Mouse (Mus musculus) myocyte (in vitro differentiated cells): ENCODE data around the gene Itgae. TPM values are rescaled to one million over a fixed set of nuclear protein-coding genes. Genes with fewer than 3 reads are reported as not detected.
"Not testable (repeated sequence)": the region's sequence is repeated elsewhere in the genome, so short reads cannot be mapped to it uniquely, and the experiment has no call there.

Source experiments
- H3K27me3 ChIP-seq: one replicate; pipeline ENCODE4 v1.6.1; 2011; ENCODE audit not compliant: control insufficient read depth, insufficient read depth, insufficient read length
- H3K36me3 ChIP-seq: one replicate; pipeline ENCODE4 v1.6.1; 2011; ENCODE audit not compliant: control insufficient read depth, insufficient read depth
- H3K4me2 ChIP-seq: one replicate; pipeline ENCODE4 v1.6.1; 2011; ENCODE audit warnings: low read depth, control low read depth
- H3K4me3 ChIP-seq: one replicate; pipeline ENCODE4 v1.5.1; 2011; ENCODE audit warnings: mild to moderate bottlenecking, control low read depth, moderate library complexity
- H3K79me2 ChIP-seq: one replicate; pipeline ENCODE4 v1.6.1; 2011; ENCODE audit not compliant: control insufficient read depth, insufficient read depth
- H3ac ChIP-seq: one replicate; pipeline ENCODE4 v1.6.1; 2011; ENCODE audit not compliant: control insufficient read depth, insufficient read length
- CEBPB ChIP-seq: IDR thresholded peaks from 2 replicates; pipeline ENCODE4 v1.6.1; 2011; ENCODE audit warnings: mild to moderate bottlenecking, moderate library complexity; ENCODE audit not compliant: poor library complexity, insufficient read depth, severe bottlenecking
- E2F4 ChIP-seq: IDR thresholded peaks from one replicate; pipeline ENCODE4 v1.6.1; 2011; ENCODE audit warnings: mild to moderate bottlenecking, control low read depth, moderate library complexity; ENCODE audit not compliant: insufficient read depth
- MAX ChIP-seq: IDR thresholded peaks from one replicate; pipeline ENCODE4 v1.6.1; 2011; ENCODE audit warnings: low read depth, mild to moderate bottlenecking, control low read depth
- MYOD1 ChIP-seq, 3 experiments: IDR thresholded peaks; one replicate each; pipeline ENCODE4 v1.6.1; 2011; ENCODE audit warnings: control low read depth in 2 of 3, low read depth in 2 of 3, mild to moderate bottlenecking in 2 of 3, moderate library complexity in 1 of 3; ENCODE audit not compliant: insufficient read length in 2 of 3, control insufficient read depth in 1 of 3
- MYOG ChIP-seq, 3 experiments: IDR thresholded peaks; one replicate each; pipeline ENCODE4 v1.6.1; 2011; ENCODE audit warnings: control low read depth in 2 of 3, low read depth in 2 of 3, mild to moderate bottlenecking in 2 of 3; ENCODE audit not compliant: insufficient read length in 2 of 3, control insufficient read depth in 1 of 3, insufficient read depth in 1 of 3
- POLR2A ChIP-seq: IDR thresholded peaks from one replicate; pipeline ENCODE4 v1.6.1; 2011; ENCODE audit warnings: low read depth, mild to moderate bottlenecking, control low read depth, moderate library complexity; ENCODE audit not compliant: insufficient read length
- POLR2AphosphoS2 ChIP-seq: IDR thresholded peaks from one replicate; pipeline ENCODE4 v1.6.1; 2011; ENCODE audit warnings: low read depth, control low read depth; ENCODE audit not compliant: insufficient read length
- REST ChIP-seq: IDR thresholded peaks from one replicate; pipeline ENCODE4 v1.6.1; 2011; ENCODE audit warnings: mild to moderate bottlenecking, control low read depth, moderate library complexity; ENCODE audit not compliant: insufficient read depth, insufficient read length
- SRF ChIP-seq: IDR thresholded peaks from one replicate; pipeline ENCODE4 v1.6.1; 2011; ENCODE audit warnings: low read depth; ENCODE audit not compliant: control insufficient read depth, insufficient read length
- TCF12 ChIP-seq: IDR thresholded peaks from one replicate; pipeline ENCODE4 v1.6.1; 2011; ENCODE audit warnings: mild to moderate bottlenecking, control low read depth; ENCODE audit not compliant: poor library complexity, insufficient read depth, severe bottlenecking
- TCF3 ChIP-seq: IDR thresholded peaks from one replicate; pipeline ENCODE4 v1.6.1; 2011; ENCODE audit warnings: low read depth, control low read depth; ENCODE audit not compliant: insufficient read length
- USF1 ChIP-seq: IDR thresholded peaks from one replicate; pipeline ENCODE4 v1.6.1; 2011; ENCODE audit warnings: low read depth, mild to moderate bottlenecking, control low read depth, moderate library complexity
- polyA plus RNA-seq: library from polyadenylated mRNA; unstranded; fragments of >200 nt; fragmentation: generic; extraction: Trizol; gene quantifications from one replicate; pipeline ENCODE4 v1.2.1, GENCODE M21; 2012; ENCODE audit warnings: missing spikeins

The Itgae gene
- polyA plus RNA-seq, 1 experiment = 0.06 TPM

DNA sequence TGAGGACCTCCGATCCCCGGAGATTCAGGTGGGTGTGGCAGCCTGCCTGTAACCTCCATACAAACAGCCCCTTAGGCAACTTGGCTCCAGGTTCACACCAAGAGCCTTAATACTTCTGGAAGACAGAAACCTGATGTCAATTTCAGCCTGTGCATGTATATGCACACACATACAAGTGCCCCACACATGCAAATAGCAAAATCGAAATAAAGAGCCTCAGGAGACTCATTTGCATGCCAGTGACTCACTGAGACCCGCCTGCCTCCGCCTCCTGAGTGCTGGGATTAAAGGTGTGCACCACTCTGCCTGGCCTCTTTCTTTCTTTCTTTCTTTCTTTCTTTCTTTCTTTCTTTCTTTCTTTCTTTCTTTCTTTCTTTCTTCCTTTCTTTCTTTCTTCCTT lies 8.5 kb downstream of the Itgae start:
- H3ac ChIP-seq = no peak overlapping the region
- no peaks in the 10 kb centered on the region for H3K36me3 ChIP-seq
- no peaks in the 10 kb centered on the region for H3K79me2 ChIP-seq
- H3K27me3 ChIP-seq = no peaks in the 10 kb centered on the region
- no peak overlapping the region for H3K4me3 ChIP-seq
- TF ChIP-seq MAX (no peak), USF1 (no peak), TCF3 (no peak), REST (no peak), TCF12 (no peak), CEBPB (no peak), MYOG (IDR thresholded peaks at IDR 0.05; ENCODE audit: control insufficient read depth in 1 of 3, insufficient read depth in 1 of 3, insufficient read length in 2 of 3, low read depth in 2 of 3) (no peak), POLR2A (no peak), E2F4 (no peak), MYOD1 (IDR thresholded peaks at IDR 0.05; ENCODE audit: control insufficient read depth in 1 of 3, insufficient read length in 2 of 3, low read depth in 2 of 3) (no peak), POLR2AphosphoS2 (no peak), SRF (no peak)
- H3K4me2 ChIP-seq = no peak overlapping the region

DNA sequence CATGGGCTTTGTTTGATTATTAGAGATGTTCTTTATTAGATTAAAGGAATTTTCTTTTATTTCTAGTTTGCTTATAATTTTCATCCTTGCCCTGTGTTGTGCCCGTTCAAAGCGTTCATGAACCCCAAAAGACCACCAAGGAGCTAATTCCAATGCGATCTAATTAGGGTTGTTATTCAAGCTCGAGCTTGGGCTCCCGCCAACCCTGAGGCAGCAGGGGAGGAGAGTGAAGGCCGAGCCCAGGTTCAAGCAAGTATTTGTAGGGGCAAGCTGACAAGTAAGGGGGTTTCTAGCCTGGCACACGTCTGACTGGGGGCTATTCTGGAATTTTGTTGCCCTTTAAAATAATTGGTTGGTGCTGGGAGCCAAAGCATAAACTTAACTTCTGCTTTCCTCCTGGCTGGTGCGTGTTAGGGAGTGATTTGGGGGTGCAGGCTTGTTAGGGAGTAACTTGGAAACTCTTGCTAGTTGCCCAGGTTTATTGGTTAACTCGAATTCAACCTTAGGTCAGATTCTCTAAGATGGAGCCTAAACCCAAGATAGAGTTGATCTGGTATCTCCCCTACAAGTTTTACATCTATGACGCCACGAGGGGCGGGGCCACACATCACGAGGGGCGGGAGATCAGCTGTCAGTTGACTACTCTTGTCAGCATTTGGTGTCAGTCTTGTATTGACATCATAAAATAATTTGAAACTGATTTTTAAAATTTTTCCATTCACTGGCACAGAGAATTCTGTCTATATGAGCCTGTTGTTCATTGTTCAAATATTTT lies 9.8 kb downstream of the Itgae start:
- H3K4me3 ChIP-seq = no peak overlapping the region
- TF ChIP-seq CEBPB = no peak
- no peak for TF ChIP-seq POLR2A
- no peak for TF ChIP-seq POLR2AphosphoS2
- TF ChIP-seq MAX = no peak
- TF ChIP-seq E2F4 = no peak
- TF ChIP-seq TCF12 = no peak
- TF ChIP-seq MYOG (IDR thresholded peaks at IDR 0.05; ENCODE audit: control insufficient read depth in 1 of 3, insufficient read depth in 1 of 3, insufficient read length in 2 of 3, low read depth in 2 of 3) = no peak
- TF ChIP-seq TCF3 = no peak
- H3K27me3 ChIP-seq = no peaks in the 10 kb centered on the region
- H3K4me2 ChIP-seq = no peak overlapping the region
- no peaks in the 10 kb centered on the region for H3K79me2 ChIP-seq
- H3K36me3 ChIP-seq = no peaks in the 10 kb centered on the region
- no peak overlapping the region for H3ac ChIP-seq

DNA sequence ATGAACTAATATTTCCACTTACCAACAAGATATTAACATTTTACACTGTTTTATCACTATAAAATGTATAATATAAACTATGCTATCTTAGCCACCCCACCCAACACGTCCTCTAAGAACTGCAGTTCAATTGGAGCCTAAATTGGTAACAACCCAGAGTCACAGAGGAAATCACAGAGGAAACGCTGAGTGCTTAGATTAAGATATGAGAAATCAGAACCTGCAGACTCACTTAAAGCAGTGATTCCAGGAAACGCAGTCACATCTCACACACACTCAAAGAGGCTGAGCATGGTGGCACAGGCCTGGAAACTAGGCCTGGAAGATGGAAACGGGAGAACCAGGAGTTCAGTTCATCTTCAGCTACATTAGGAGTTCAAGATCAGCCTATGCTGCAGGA lies 10.9 kb downstream of the Itgae start:
- TF ChIP-seq MYOD1 (IDR thresholded peaks at IDR 0.05; ENCODE audit: control insufficient read depth in 1 of 3, insufficient read length in 2 of 3, low read depth in 2 of 3) (no peak), MAX (no peak), REST (no peak), POLR2A (no peak), CEBPB (no peak), E2F4 (no peak), TCF3 (no peak), MYOG (IDR thresholded peaks at IDR 0.05; ENCODE audit: control insufficient read depth in 1 of 3, insufficient read depth in 1 of 3, insufficient read length in 2 of 3, low read depth in 2 of 3) (no peak), TCF12 (no peak), USF1 (no peak), SRF (no peak), POLR2AphosphoS2 (no peak)
- H3K4me2 ChIP-seq = no peak overlapping the region

DNA sequence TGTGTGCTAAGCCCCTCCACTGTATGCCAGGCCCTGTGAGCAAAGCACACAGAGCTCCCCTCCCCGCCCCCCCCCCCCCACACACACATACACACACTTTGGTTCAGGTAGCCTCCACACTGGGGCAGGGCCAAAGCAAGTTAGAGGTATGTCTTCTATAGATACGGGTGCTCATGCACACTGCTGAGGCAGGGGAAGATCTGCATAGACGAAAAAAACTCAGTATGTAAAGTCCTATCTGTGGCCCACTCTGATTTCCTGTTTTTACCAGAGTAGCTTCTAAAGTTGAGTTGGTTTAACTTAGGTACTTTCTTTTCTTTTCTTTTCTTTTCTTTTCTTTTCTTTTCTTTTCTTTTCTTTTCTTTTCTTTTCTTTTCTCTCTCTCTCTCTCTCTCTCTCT lies 14.9 kb downstream of the Itgae start:
- Histone ChIP-seq H3K4me3 (no peak overlapping the region), H3K79me2 (no peaks in the 10 kb centered on the region), H3ac (no peak overlapping the region), H3K27me3 (no peaks in the 10 kb centered on the region), H3K36me3 (no peaks in the 10 kb centered on the region), H3K4me2 (no peak overlapping the region)
- TF ChIP-seq MYOD1 (IDR thresholded peaks at IDR 0.05; ENCODE audit: control insufficient read depth in 1 of 3, insufficient read length in 2 of 3, low read depth in 2 of 3) = no peak
- no peak for TF ChIP-seq POLR2A
- no peak for TF ChIP-seq SRF
- TF ChIP-seq TCF3 = no peak
- no peak for TF ChIP-seq MYOG (IDR thresholded peaks at IDR 0.05; ENCODE audit: control insufficient read depth in 1 of 3, insufficient read depth in 1 of 3, insufficient read length in 2 of 3, low read depth in 2 of 3)
- TF ChIP-seq POLR2AphosphoS2 = no peak
- TF ChIP-seq MAX = no peak
- no peak for TF ChIP-seq E2F4
- TF ChIP-seq TCF12 = no peak
- TF ChIP-seq CEBPB = no peak
- TF ChIP-seq USF1 = no peak
- no peak for TF ChIP-seq REST

More for the DNA sequence above, 10.9 kb downstream of the Itgae start:
- H3K79me2 ChIP-seq = no peaks in the 10 kb centered on the region
- no peak overlapping the region for H3K4me3 ChIP-seq
- no peaks in the 10 kb centered on the region for H3K27me3 ChIP-seq
- H3ac ChIP-seq = no peak overlapping the region
- no peaks in the 10 kb centered on the region for H3K36me3 ChIP-seq

DNA sequence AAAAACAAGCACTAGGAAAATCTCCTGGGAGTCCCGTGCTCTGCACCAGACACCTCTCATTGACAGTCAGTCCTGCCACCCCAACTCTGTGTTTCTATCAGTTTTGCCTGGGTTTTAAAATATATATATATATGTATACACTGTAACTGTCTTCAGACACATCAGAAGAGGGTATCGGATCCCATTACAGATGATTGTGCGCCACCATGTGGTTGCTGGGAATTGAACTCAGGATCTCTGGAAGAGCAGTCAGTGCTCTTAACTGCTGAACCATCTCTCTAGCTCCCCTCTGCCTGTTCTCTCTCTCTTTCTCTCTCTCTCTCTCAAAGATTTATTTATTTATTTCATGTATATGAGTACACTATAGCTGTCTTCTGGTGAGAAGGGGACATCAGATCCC lies 17.0 kb downstream of the Itgae start:
- not testable (repeated sequence) for H3K36me3 ChIP-seq, H3K4me3 ChIP-seq, H3K27me3 ChIP-seq, H3K4me2 ChIP-seq, H3K79me2 ChIP-seq, H3ac ChIP-seq
